Mouse (Mus musculus) embryonic facial prominence, embryonic 11.5 days (tissue): ENCODE data around the gene Txlna. TPM values are rescaled to one million over a fixed set of nuclear protein-coding genes. Genes with fewer than 3 reads are reported as not detected.

ENCODE experiments used
- ATAC-seq: fragments of 200-750 bp; cut with Nextera tagmentation; replicated peaks from 2 replicates; pipeline ENCODE4 v1.8.0; 2017; ENCODE audit warnings: low read depth; ENCODE audit not compliant: insufficient number of reproducible peaks, low FRiP score, low TSS enrichment
- DNase-seq: peaks from one replicate; pipeline ENCODE4 v3.0.0-alpha.2; 2015; ENCODE audit warnings: low spot score
- H3K27ac ChIP-seq: fragments of 300-500 bp; sonication (generic); replicated peaks from 2 replicates; pipeline ENCODE4 v1.5.1; 2014; ENCODE audit warnings: mild to moderate bottlenecking, low read depth, low read length, control low read depth
- H3K27me3 ChIP-seq: fragments of 300-500 bp; sonication (generic); 2 replicates; pipeline ENCODE4 v1.6.1; 2014; ENCODE audit warnings: mild to moderate bottlenecking, low read length, moderate library complexity, mixed read lengths; ENCODE audit not compliant: control insufficient read depth, insufficient read depth
- H3K36me3 ChIP-seq: fragments of 300-500 bp; sonication (generic); replicated peaks from 2 replicates; pipeline ENCODE4 v1.6.1; 2014; ENCODE audit warnings: low read depth, mild to moderate bottlenecking, low read length, moderate library complexity, mixed read lengths; ENCODE audit not compliant: control insufficient read depth, insufficient read depth
- H3K4me1 ChIP-seq: fragments of 300-500 bp; sonication (generic); 2 replicates; pipeline ENCODE4 v1.6.1; 2014; ENCODE audit warnings: low read length, mixed read lengths; ENCODE audit not compliant: control insufficient read depth, insufficient read depth
- H3K4me2 ChIP-seq: fragments of 300-500 bp; sonication (generic); 2 replicates; pipeline ENCODE4 v1.6.1; 2014; ENCODE audit warnings: low read depth, mild to moderate bottlenecking, control low read depth, low read length, moderate library complexity
- H3K4me3 ChIP-seq: fragments of 300-500 bp; sonication (generic); 2 replicates; pipeline ENCODE4 v1.5.1; 2014; ENCODE audit warnings: low read depth, low read length, control low read depth
- H3K9ac ChIP-seq: fragments of 300-500 bp; sonication (generic); replicated peaks from 2 replicates; pipeline ENCODE4 v1.6.1; 2014; ENCODE audit warnings: mild to moderate bottlenecking, control low read depth, low read length
- H3K9me3 ChIP-seq: fragments of 300-500 bp; sonication (generic); replicated peaks from 2 replicates; pipeline ENCODE4 v1.6.1; 2016; ENCODE audit warnings: mild to moderate bottlenecking, low read length, inconsistent platforms, mixed read lengths; ENCODE audit not compliant: control insufficient read depth
- WGBS: fragments of 180-500 bp; shearing (Covaris S2); extraction: QIAGEN DNeasy Blood & Tissue Kit; methylation state at CpG from one replicate; pipeline ENCODE4 v1.1.7; 2014; 5-methylcytosine and 5-hydroxymethylcytosine counted together
- microRNA-seq: library from miRNA; unstranded; fragments of <30 nt; microRNA quantifications from one replicate; pipeline ENCODE4, GENCODE M21; 2016; ENCODE audit warnings: borderline number of aligned reads
- polyA plus RNA-seq: library from polyadenylated mRNA; unstranded; fragments of >200 nt; fragmentation: Nextera tagmentation; extraction: Ambion mirVana; gene quantifications from 2 replicates; pipeline ENCODE4 v1.2.1, GENCODE M21; 2014

The Txlna gene
- polyA plus RNA-seq, 1 experiment from 2014 or later = 100 TPM

- no peaks in the 10 kb centered on the region for H3K36me3 ChIP-seq
- ATAC-seq (no peak), DNase-seq (no peak)
- WGBS = 94% methylated on average over 1 of the region's 1 CpGs
- no peak overlapping the region for H3K27ac ChIP-seq
- no peak overlapping the region for H3K4me3 ChIP-seq
- H3K4me2 ChIP-seq = no peak overlapping the region
- no peak overlapping the region for H3K9ac ChIP-seq
- H3K4me1 ChIP-seq = no peaks in the 10 kb centered on the region
- no peaks in the 10 kb centered on the region for H3K9me3 ChIP-seq
- H3K27me3 ChIP-seq = no peaks in the 10 kb centered on the region
Observed at GRCm38 (mm10) chr4:129582251-129582650, 58.6 kb downstream of the Txlna start.

GRCm38 (mm10) chr4:129580347-129580746 is 60.5 kb downstream of the Txlna start:
- DNase-seq (no peak), ATAC-seq (no peak)
- no peaks in the 10 kb centered on the region for H3K4me1 ChIP-seq
- no peak overlapping the region for H3K4me2 ChIP-seq
- 73% methylated on average over 7 of the region's 7 CpGs for WGBS
- H3K36me3 ChIP-seq = no peaks in the 10 kb centered on the region
- no peak overlapping the region for H3K9ac ChIP-seq
- H3K9me3 ChIP-seq = no peaks in the 10 kb centered on the region
- H3K27ac ChIP-seq = no peak overlapping the region
- no peaks in the 10 kb centered on the region for H3K27me3 ChIP-seq
- H3K4me3 ChIP-seq = no peak overlapping the region

GRCm38 (mm10) chr4:129578466-129578865 is 62.4 kb downstream of the Txlna start, which contains the start of gene Fam167b:
Gene Fam167b, minus strand, starts transcription at chr4:129578549.
- 88% methylated on average over 5 of the region's 5 CpGs for WGBS
- H3K4me2 ChIP-seq = no peak within 1 kb of the TSS
- no peaks in the 10 kb centered on the region for H3K4me1 ChIP-seq
- H3K27ac ChIP-seq = no peak within 1 kb of the TSS
- DNase-seq (no peak), ATAC-seq (no peak)
- no peaks in the 10 kb centered on the region for H3K9me3 ChIP-seq
- H3K4me3 ChIP-seq = no peak within 1 kb of the TSS
- H3K36me3 ChIP-seq = no peaks in the 10 kb centered on the region
- H3K9ac ChIP-seq = no peak within 1 kb of the TSS
- no peaks in the 10 kb centered on the region for H3K27me3 ChIP-seq

- no peak for ATAC-seq
- Histone ChIP-seq H3K4me3 (no peak overlapping the region), H3K36me3 (no peaks in the 10 kb centered on the region), H3K4me1 (no peaks in the 10 kb centered on the region), H3K27me3 (no peaks in the 10 kb centered on the region), H3K9me3 (no peaks in the 10 kb centered on the region), H3K27ac (no peak overlapping the region), H3K9ac (no peak overlapping the region), H3K4me2 (no peak overlapping the region)
- WGBS = 84% methylated on average over 7 of the region's 7 CpGs
- no peak for DNase-seq
Observed at GRCm38 (mm10) chr4:129577688-129578087, 63.2 kb downstream of the Txlna start.

GRCm38 (mm10) chr4:129576863-129577491 is 63.9 kb downstream of the Txlna start:
- ATAC-seq = no peak
- H3K27me3 ChIP-seq = no peaks in the 10 kb centered on the region
- no peaks in the 10 kb centered on the region for H3K9me3 ChIP-seq
- DNase-seq = peak; percentile 73
- H3K27ac ChIP-seq = no peak overlapping the region
- no peaks in the 10 kb centered on the region for H3K4me1 ChIP-seq
- no peak overlapping the region for H3K4me3 ChIP-seq
- no peak overlapping the region for H3K4me2 ChIP-seq
- WGBS = 33% methylated on average over 21 of the region's 21 CpGs
- 0 out of 2 replicates have a peak overlapping the region, but pooled peaks have one; percentile 9 for H3K9ac ChIP-seq
- H3K36me3 ChIP-seq = no peaks in the 10 kb centered on the region

Small RNA genes lying within 50 kb of the gene (microRNA-seq; reads per million reads assigned to microRNA genes)
- not detected for gene Mir7016

Other genes starting within 250 kb of the Txlna start
- 2.4 and 2.8 TPM in 2 replicates for gene Zbtb8b, start 200.2 kb downstream of the Txlna start, polyA plus RNA-seq
- 21.2 and 22.0 TPM in 2 replicates for gene Bsdc1, start 179.5 kb downstream of the Txlna start, polyA plus RNA-seq
- gene Tssk3, start 150.0 kb downstream of the Txlna start, polyA plus RNA-seq = not detected in 2 replicates
- gene Fam229a, start 149.9 kb downstream of the Txlna start, polyA plus RNA-seq = not detected in 2 replicates
- gene Marcksl1, start 127.5 kb downstream of the Txlna start, polyA plus RNA-seq = 1,559 and 1,563 TPM in 2 replicates
- gene Hdac1, start 98.4 kb downstream of the Txlna start, polyA plus RNA-seq = 271 and 273 TPM in 2 replicates
- 11.3 and 14.2 TPM in 2 replicates for gene Lck, start 67.4 kb downstream of the Txlna start, polyA plus RNA-seq
- gene Fam167b, start 62.5 kb downstream of the Txlna start, polyA plus RNA-seq = 2.9 and 3.2 TPM in 2 replicates
- gene Eif3i, start 40.4 kb downstream of the Txlna start, polyA plus RNA-seq = 284 and 293 TPM in 2 replicates
- gene Tmem234, start 40.4 kb downstream of the Txlna start, polyA plus RNA-seq = 163 and 195 TPM in 2 replicates
- gene Dcdc2b, start 26.8 kb downstream of the Txlna start, polyA plus RNA-seq = 1.2 and 1.9 TPM in 2 replicates
- gene Iqcc, start 22.0 kb downstream of the Txlna start, polyA plus RNA-seq = 22.8 and 23.5 TPM in 2 replicates
- gene Ccdc28b, start 17.1 kb downstream of the Txlna start, polyA plus RNA-seq = 55.8 and 58.8 TPM in 2 replicates
- 12.5 and 13.3 TPM in 2 replicates for gene Kpna6, start 31.7 kb upstream of the Txlna start, polyA plus RNA-seq
- gene Tmem39b, start 55.8 kb upstream of the Txlna start, polyA plus RNA-seq = 29.1 and 38.6 TPM in 2 replicates
- 175 and 193 TPM in 2 replicates for gene Khdrbs1, start 101.2 kb upstream of the Txlna start, polyA plus RNA-seq
- 325 and 376 TPM in 2 replicates for gene Ptp4a2, start 170.2 kb upstream of the Txlna start, polyA plus RNA-seq